Mouse (Mus musculus): Measurements from ENCODE around the gene Gm17174. TPM values are rescaled to one million over a fixed set of nuclear protein-coding genes. Genes with fewer than 3 reads are reported as not detected.
"Not testable (repeated sequence)": the region's sequence is repeated elsewhere in the genome, so short reads cannot be mapped to it uniquely, and the experiment has no call there.

Gene Gm17174
- polyA plus RNA-seq (2015; fragmentation: Nextera tagmentation; extraction: Ambion mirVana), result not detected in 2 replicates

GRCm38 (mm10) chr14:51592039-51592438 lies at the start of gene Gm17174:
Gene Gm17174 (minus strand): TSS chr14:51592139.
- not testable (repeated sequence) for H3K9ac ChIP-seq (replicated peaks; ENCODE audit: low read length); H3K4me1 ChIP-seq (ENCODE audit: insufficient read depth, low read length); ATAC-seq (ENCODE audit: low FRiP score, low TSS enrichment); H3K4me2 ChIP-seq (replicated peaks; ENCODE audit: low read depth, low read length); H3K36me3 ChIP-seq (ENCODE audit: insufficient read depth, low read length); H3K9me3 ChIP-seq (ENCODE audit: low read length); H3K4me3 ChIP-seq (ENCODE audit: low read length); H3K27me3 ChIP-seq (ENCODE audit: insufficient read depth, low read length); H3K27ac ChIP-seq (ENCODE audit: low read length)
- 91% methylated on average over 4 of the region's 4 CpGs for WGBS

DNA sequence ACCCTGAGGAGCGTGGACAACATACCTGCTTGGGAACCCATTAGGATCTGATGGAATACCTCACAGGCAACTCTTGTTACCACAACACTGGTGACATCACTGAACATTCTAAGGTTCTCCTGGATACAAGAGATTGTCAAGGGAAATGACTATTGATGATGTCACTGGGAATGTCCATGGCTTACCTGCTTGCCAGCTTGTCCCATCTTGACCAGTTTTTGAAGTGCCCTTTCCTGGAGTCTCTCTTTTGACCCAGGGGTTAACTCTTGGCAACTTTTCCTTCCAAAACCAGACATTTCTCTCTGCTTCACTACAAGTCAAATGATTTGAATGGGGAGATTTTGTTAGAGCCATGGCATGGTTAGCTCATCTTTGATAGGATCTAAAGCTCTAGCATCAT lies 43.6 kb upstream of the Gm17174 start, which contains the start of gene Gm4181:
Gene Gm4181 (minus strand): TSS at position 101 of the 400 bp plus-strand sequence.
- ATAC-seq (ENCODE audit: low FRiP score, low TSS enrichment); H3K4me1 ChIP-seq (ENCODE audit: insufficient read depth, low read length); H3K4me2 ChIP-seq (replicated peaks; ENCODE audit: low read depth, low read length); H3K27ac ChIP-seq (ENCODE audit: low read length); H3K9me3 ChIP-seq (ENCODE audit: low read length); H3K9ac ChIP-seq (replicated peaks; ENCODE audit: low read length); H3K27me3 ChIP-seq (ENCODE audit: insufficient read depth, low read length); H3K4me3 ChIP-seq (ENCODE audit: low read length); H3K36me3 ChIP-seq (ENCODE audit: insufficient read depth, low read length): not testable (repeated sequence)
- 73% methylated on average over 1 of the region's 1 CpGs for WGBS

GRCm38 (mm10) chr14:51632426-51632825 lies 40.5 kb upstream of the Gm17174 start:
- not testable (repeated sequence) for H3K36me3 ChIP-seq (ENCODE audit: insufficient read depth, low read length); H3K4me2 ChIP-seq (replicated peaks; ENCODE audit: low read depth, low read length); H3K4me1 ChIP-seq (ENCODE audit: insufficient read depth, low read length); H3K9me3 ChIP-seq (ENCODE audit: low read length); H3K4me3 ChIP-seq (ENCODE audit: low read length); H3K27me3 ChIP-seq (ENCODE audit: insufficient read depth, low read length); H3K27ac ChIP-seq (ENCODE audit: low read length); H3K9ac ChIP-seq (replicated peaks; ENCODE audit: low read length); ATAC-seq (ENCODE audit: low FRiP score, low TSS enrichment)
- WGBS, result 90% methylated on average over 1 of the region's 1 CpGs

GRCm38 (mm10) chr14:51611210-51611609 lies 19.3 kb upstream of the Gm17174 start, which contains the start of gene Gm17078:
Gene Gm17078 (minus strand): TSS chr14:51611310.
- Histone ChIP-seq H3K4me2 (replicated peaks; ENCODE audit: low read depth, low read length) (no peak within 1 kb of the TSS), H3K9me3 (ENCODE audit: low read length) (no peaks in the 10 kb centered on the region), H3K27ac (ENCODE audit: low read length) (no peak within 1 kb of the TSS), H3K4me3 (ENCODE audit: low read length) (no peak within 1 kb of the TSS), H3K27me3 (ENCODE audit: insufficient read depth, low read length) (no peaks in the 10 kb centered on the region), H3K36me3 (ENCODE audit: insufficient read depth, low read length) (no peaks in the 10 kb centered on the region), H3K4me1 (ENCODE audit: insufficient read depth, low read length) (no peaks in the 10 kb centered on the region), H3K9ac (replicated peaks; ENCODE audit: low read length) (no peak within 1 kb of the TSS)
- WGBS, result 89% methylated on average over 1 of the region's 1 CpGs
- ATAC-seq (ENCODE audit: low FRiP score, low TSS enrichment), result no peak

- not testable (repeated sequence) for H3K9me3 ChIP-seq (ENCODE audit: low read length); H3K27ac ChIP-seq (ENCODE audit: low read length); H3K4me3 ChIP-seq (ENCODE audit: low read length); ATAC-seq (ENCODE audit: low FRiP score, low TSS enrichment); H3K9ac ChIP-seq (replicated peaks; ENCODE audit: low read length); H3K4me1 ChIP-seq (ENCODE audit: insufficient read depth, low read length); H3K36me3 ChIP-seq (ENCODE audit: insufficient read depth, low read length); H3K27me3 ChIP-seq (ENCODE audit: insufficient read depth, low read length); H3K4me2 ChIP-seq (replicated peaks; ENCODE audit: low read depth, low read length)
- 93% methylated on average over 2 of the region's 2 CpGs for WGBS
Observed at GRCm38 (mm10) chr14:51573963-51574362, 18.0 kb downstream of the Gm17174 start, which contains the start of gene Gm17175. Gene Gm17175 (minus strand): TSS chr14:51574063.

GRCm38 (mm10) chr14:51552490-51552889 lies 39.4 kb downstream of the Gm17174 start, which contains the start of gene Gm5622:
Gene Gm5622 (plus strand): TSS chr14:51552790.
- Histone ChIP-seq H3K36me3 (ENCODE audit: insufficient read depth, low read length) (no peaks in the 10 kb centered on the region), H3K9me3 (ENCODE audit: low read length) (no peaks in the 10 kb centered on the region), H3K4me2 (replicated peaks; ENCODE audit: low read depth, low read length) (no peak within 1 kb of the TSS), H3K9ac (replicated peaks; ENCODE audit: low read length) (no peak within 1 kb of the TSS), H3K27me3 (ENCODE audit: insufficient read depth, low read length) (no peaks in the 10 kb centered on the region), H3K4me1 (ENCODE audit: insufficient read depth, low read length) (no peaks in the 10 kb centered on the region), H3K4me3 (ENCODE audit: low read length) (no peak within 1 kb of the TSS), H3K27ac (ENCODE audit: low read length) (no peak within 1 kb of the TSS)
- ATAC-seq (ENCODE audit: low FRiP score, low TSS enrichment), result no peak
- 95% methylated on average over 4 of the region's 4 CpGs for WGBS

Other genes starting within 250 kb of the Gm17174 start
- gene Gm7247, start 230.4 kb downstream of the Gm17174 start, polyA plus RNA-seq (2015; fragmentation: Nextera tagmentation; extraction: Ambion mirVana), result not detected in 2 replicates
- gene Vmn2r88, start 181.3 kb downstream of the Gm17174 start, polyA plus RNA-seq (2015; fragmentation: Nextera tagmentation; extraction: Ambion mirVana), result not detected in 2 replicates
- gene Vmn2r89, start 140.3 kb downstream of the Gm17174 start, polyA plus RNA-seq (2015; fragmentation: Nextera tagmentation; extraction: Ambion mirVana), result not detected in 2 replicates
- not detected in 2 replicates for gene Gm5622, start 39.3 kb downstream of the Gm17174 start, polyA plus RNA-seq (2015; fragmentation: Nextera tagmentation; extraction: Ambion mirVana)
- gene Gm17175, start 18.1 kb downstream of the Gm17174 start, polyA plus RNA-seq (2015; fragmentation: Nextera tagmentation; extraction: Ambion mirVana), result not detected in 2 replicates
- not detected in 2 replicates for gene Gm17078, start 19.2 kb upstream of the Gm17174 start, polyA plus RNA-seq (2015; fragmentation: Nextera tagmentation; extraction: Ambion mirVana)
- not detected in 2 replicates for gene Gm4181, start 43.5 kb upstream of the Gm17174 start, polyA plus RNA-seq (2015; fragmentation: Nextera tagmentation; extraction: Ambion mirVana)
- not detected in 2 replicates for gene Gm17079, start 103.3 kb upstream of the Gm17174 start, polyA plus RNA-seq (2015; fragmentation: Nextera tagmentation; extraction: Ambion mirVana)
- gene Gm5800, start 125.0 kb upstream of the Gm17174 start, polyA plus RNA-seq (2015; fragmentation: Nextera tagmentation; extraction: Ambion mirVana), result not detected in 2 replicates
- not detected in 2 replicates for gene Ang4, start 181.5 kb upstream of the Gm17174 start, polyA plus RNA-seq (2015; fragmentation: Nextera tagmentation; extraction: Ambion mirVana)
- gene AY358078, start 207.9 kb upstream of the Gm17174 start, polyA plus RNA-seq (2015; fragmentation: Nextera tagmentation; extraction: Ambion mirVana), result not detected in 2 replicates

Measured in kidney, embryonic 16.5 days (tissue).